Mouse (Mus musculus) gonadal fat pad, adult 2 months (tissue): ENCODE measurements around the gene 2610318N02Rik. TPM values are rescaled to one million over a fixed set of nuclear protein-coding genes. Genes with fewer than 3 reads are reported as not detected.
A peak's percentile ranks its signal among the peaks of the same experiment; 100 is the strongest.

ENCODE experiments used
- DNase-seq: peaks from one replicate; pipeline ENCODE4 v3.0.0-alpha.2; 2012; ENCODE audit warnings: low read depth
- polyA plus RNA-seq: library from polyadenylated mRNA; depleted of rRNA; stranded (reverse); fragments of >200 nt; gene quantifications from 2 replicates; pipeline ENCODE4 v1.2.3, GENCODE M21; 2012

The 2610318N02Rik gene
- polyA plus RNA-seq, 1 experiment = 9.5 TPM

- peak; percentile 34 for DNase-seq
Measured at GRCm38 (mm10) chr16:17110771-17111743, 13.9 kb downstream of the 2610318N02Rik start, which contains the start of gene Ppil2. Ppil2 (minus strand) TSS chr16:17111257.

GRCm38 (mm10) chr16:17104600-17104999 is 20.4 kb downstream of the 2610318N02Rik start:
- no peak for DNase-seq

- no peak for DNase-seq
Measured at GRCm38 (mm10) chr16:17102630-17103220, 22.2 kb downstream of the 2610318N02Rik start.

GRCm38 (mm10) chr16:17096938-17097337 is 28.0 kb downstream of the 2610318N02Rik start:
- DNase-seq = no peak

GRCm38 (mm10) chr16:17088346-17088745 is 36.6 kb downstream of the 2610318N02Rik start:
- no peak for DNase-seq

- no peak for DNase-seq
Measured at GRCm38 (mm10) chr16:17086669-17087193, 38.2 kb downstream of the 2610318N02Rik start.

- no peak for DNase-seq
Measured at GRCm38 (mm10) chr16:17086241-17086640, 38.7 kb downstream of the 2610318N02Rik start.

GRCm38 (mm10) chr16:17085636-17086035 is 39.3 kb downstream of the 2610318N02Rik start:
- no peak for DNase-seq

GRCm38 (mm10) chr16:17082121-17082792 is 42.7 kb downstream of the 2610318N02Rik start:
- no peak for DNase-seq

- DNase-seq = no peak
Measured at GRCm38 (mm10) chr16:17078101-17078500, 46.9 kb downstream of the 2610318N02Rik start.

- DNase-seq = no peak
Measured at GRCm38 (mm10) chr16:17076869-17077268, 48.1 kb downstream of the 2610318N02Rik start.

GRCm38 (mm10) chr16:17076301-17076700 is 48.7 kb downstream of the 2610318N02Rik start:
- no peak for DNase-seq

GRCm38 (mm10) chr16:17073000-17073399 is 52.0 kb downstream of the 2610318N02Rik start:
- no peak for DNase-seq

GRCm38 (mm10) chr16:17070716-17071115 is 54.3 kb downstream of the 2610318N02Rik start:
- no peak for DNase-seq

- DNase-seq = no peak
Measured at GRCm38 (mm10) chr16:17069511-17070443, 55.2 kb downstream of the 2610318N02Rik start, which contains the start of gene Ypel1. Ypel1 (plus strand) TSS chr16:17069696.

GRCm38 (mm10) chr16:17067552-17067951 is 57.4 kb downstream of the 2610318N02Rik start:
- DNase-seq = no peak
